Mouse (Mus musculus) right cerebral cortex, postnatal 4 days (tissue): ENCODE results near the gene Mrps6.
"Not testable (repeated sequence)": the region's sequence is repeated elsewhere in the genome, so short reads cannot be mapped to it uniquely, and the experiment has no call there.

Source experiments
- DNase-seq: peaks from one replicate; pipeline ENCODE4 v3.0.0-alpha.2; 2022

Gene Mrps6

DNA sequence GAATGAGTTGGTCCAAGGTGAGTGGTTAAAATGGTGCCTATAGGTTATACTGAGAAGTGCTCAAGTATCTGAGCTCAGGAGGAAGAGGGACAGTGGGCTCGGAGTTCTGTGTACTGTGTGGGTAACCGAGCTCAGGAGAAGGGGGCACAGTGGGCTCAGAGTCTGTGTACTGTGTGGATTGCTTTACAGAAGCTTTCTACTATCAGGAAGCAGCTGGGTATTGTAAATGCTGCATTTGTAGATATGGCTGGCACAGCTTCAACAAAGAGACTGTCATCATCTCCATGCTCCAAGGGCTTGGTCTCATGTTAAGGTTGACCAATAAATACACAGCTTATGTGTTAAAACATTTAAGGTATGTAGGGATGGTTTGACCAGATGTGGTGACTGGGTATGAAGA lies 6.7 kb downstream of the Mrps6 start:
- no peak for DNase-seq

DNA sequence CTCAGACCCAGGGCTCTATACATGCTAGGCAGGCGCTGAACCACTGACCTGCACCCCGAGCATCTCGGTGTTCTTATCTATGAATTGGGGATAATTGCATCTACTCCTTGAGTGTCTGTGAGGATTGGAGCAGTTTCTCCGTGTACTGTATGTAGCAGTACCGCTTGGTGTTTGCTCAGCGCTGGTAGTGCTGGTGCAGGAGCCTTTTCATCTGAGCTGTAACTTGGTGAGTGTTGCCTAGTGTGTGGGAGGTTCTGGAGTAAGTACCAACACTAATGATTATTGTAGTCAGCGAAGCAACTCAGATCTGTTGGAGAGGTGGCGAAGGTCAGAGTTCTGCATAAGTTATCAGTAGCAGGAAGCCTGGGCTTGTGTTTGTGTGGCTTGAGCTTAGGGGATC lies 12.3 kb downstream of the Mrps6 start:
- no peak for DNase-seq

DNA sequence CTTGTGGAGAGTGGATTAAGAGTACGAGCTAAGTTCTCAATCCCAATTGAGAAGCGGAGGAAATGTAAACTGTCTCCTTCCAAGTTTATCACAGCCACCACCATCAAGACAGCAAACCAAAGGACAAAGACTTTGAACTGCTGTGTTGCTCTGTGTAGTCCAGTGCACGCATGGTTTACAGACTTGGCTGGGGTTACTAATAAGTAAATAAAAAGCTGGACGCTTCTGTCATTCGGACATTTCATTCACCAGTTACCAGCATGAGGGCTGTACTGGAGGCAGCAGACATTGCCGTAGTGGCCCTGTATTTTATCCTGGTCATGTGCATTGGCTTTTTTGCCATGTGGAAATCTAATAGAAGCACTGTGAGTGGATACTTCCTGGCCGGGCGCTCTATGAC lies 18.7 kb downstream of the Mrps6 start:
- no peak for DNase-seq

DNA sequence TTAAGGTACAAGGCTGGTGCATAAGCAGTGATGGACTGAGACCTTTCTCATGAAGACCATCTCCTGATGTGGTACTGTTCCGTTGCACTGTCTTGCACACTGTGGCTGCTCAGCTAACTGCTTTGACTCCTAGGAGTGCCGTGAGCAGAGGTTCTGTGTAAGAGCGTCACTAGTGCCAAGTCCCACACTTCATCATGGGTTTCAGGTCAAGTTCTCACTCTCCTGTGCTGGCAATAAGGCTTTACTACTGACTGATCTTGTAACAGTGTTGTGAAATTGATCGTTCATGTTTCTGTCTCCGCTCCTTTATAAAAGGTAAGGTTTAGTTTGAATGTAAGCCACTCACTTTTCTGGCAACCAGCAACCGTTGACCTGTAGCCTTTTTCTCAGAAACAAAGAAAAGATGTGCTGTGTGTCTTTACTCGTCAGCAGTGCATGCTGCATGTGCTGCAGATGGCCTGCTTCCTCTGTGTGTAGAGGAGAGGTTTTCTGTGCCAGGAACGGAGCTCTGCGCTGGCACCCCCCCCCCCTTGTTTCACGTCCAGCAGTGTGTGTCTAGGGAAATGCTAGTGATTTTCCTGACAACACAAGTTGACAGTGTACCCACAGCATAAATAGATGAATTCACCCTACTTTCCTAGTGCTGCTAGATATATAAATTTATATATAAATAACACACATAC lies 25.8 kb downstream of the Mrps6 start:
- no peak for DNase-seq

DNA sequence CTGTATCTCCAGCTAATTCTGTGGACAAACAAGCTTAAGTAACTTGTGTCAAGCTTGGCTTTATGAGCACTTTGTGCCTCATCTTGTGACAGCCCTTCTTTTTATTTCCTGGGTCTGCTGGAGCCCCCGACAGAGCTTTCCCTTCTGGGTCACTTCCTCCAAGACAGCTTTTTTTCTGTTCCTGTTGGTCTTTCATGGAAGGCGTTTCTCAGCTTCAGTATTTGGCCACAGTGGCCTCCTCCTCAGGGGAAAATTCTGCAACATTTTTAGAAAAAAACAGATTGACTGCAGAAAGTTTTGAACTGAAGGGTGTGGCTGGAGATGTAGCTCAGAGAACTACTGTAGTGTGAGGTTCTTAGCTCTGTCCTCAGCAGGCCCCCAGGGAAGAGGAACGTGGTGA lies 31.2 kb downstream of the Mrps6 start:
- no peak for DNase-seq

DNA sequence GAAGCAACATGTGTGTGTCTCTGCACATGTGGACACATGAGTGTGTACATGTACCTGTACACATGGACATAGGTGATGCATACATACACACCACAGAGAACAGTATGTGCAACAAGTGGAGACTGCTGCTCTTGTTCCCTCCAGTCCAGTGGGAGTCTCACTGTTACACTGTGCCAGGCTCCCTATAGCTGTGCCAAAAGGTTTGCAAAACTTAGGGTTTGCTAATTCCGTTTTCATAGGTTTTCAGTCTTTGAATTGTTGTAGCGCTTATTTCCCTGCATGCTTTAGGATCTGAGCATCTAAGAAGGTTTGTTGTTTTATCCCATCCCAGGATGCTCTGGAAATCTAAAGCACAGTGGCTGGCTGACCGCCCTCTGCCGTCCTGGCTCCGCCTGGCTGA lies 33.8 kb downstream of the Mrps6 start:
- no peak for DNase-seq

DNA sequence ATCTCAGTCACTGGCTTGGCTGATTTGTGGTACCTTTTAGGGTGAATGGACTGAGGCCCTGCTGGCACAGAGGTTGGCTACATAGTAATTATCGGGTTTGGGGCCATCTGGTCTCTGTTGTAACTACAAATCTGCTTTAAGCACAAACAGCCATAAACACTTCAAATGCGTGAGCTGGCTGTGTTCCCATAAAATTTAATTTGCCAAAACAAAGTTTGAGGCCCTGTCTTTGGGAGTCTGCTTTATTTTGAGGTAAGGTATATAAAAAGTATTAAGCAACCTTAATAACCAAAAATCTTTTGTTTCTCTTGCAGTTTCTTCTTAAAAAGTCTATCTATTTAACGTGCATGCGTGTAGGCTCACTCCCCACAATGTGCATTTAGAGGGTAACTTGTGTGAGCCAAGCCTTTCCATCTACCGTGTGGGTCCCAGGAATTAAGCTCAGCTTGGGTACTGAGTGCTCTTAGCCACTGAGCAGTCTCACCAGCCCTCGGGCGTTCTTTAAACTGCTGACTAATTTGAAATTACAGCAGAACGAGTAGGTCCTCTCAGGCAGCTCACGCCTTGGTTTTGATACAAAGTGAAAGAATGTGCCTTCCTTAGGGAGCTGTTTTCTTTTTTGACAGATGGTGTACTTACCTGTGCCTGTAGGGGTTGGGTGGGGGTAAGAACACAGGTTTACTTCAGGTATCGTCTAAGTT lies 40.4 kb downstream of the Mrps6 start:
- DNase-seq: no peak

DNA sequence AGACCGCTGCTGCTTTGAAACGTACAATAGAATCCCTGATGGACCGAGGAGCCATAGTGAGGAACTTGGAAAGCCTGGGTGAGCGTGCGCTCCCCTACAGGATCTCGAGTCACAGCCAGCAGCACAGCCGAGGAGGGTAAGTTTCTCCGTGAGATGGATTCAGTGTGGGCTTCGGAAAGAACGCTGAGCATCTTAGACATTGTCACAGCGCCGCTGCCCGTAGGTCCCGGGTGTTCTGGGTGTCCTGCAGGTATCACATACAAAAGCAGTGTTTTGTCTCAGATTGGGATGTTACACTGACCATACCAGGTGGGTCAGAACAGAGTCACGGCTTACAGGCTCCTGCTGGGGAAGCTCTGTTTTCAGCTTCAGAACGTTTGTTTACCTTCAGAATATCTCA lies 41.5 kb downstream of the Mrps6 start:
- DNase-seq: no peak

DNA sequence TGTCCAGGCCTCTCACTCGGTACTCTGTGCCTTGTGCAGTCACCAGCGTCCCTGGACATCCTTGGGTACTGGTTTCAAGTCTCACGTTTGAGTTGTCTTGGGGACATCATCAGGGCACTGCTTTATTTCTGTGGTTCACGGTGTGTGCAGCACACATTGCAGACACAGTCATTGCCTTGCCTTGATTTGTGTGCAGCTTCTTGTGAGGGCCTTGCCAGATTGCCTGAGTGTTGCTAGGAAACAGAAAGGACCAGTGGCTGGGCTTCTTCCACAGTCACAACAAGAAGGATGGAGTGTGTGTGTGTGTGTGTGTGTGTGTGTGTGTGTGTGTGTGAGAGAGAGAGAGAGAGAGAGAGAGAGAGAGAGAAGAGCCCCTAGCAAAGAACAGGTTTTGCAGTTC lies 42.0 kb downstream of the Mrps6 start:
- peak; percentile 31 for DNase-seq

DNA sequence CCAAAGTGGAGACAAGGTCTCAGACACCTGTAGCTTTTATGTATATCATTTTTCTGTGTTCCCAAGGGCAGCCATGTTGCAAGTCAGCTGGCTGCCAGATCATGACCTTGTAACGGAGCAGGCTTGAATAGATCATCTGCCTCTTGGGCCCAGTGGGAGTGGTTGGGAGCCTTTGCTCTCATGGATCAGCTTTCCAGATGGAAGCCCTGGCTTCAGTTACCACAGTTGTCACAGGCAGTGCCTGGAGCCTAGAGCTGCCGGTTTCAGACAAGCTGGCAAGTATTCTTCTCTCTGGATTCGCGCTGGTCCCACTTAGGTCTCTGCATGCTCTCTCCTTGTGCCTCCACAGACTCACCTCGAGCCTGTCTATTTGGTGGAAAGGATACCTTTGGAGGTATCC lies 44.0 kb downstream of the Mrps6 start:
- DNase-seq: no peak

DNA sequence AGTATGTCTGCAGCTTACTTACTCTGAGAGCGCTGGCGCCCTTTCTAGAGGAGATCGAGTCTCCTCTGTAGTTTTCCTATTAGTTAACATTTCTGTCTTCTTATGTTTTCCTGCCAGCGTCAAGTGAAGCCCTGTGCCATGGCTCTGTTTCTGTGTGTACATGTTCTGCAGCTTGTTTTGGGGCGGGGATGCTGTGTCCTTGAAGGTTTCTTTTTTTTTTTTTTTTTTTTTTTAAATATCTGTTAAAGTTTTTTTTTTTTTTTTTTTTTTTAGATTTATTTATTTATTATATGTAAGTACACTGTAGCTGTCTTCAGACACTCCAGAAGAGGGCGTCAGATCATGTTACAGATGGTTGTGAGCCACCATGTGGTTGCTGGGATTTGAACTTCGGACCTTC lies 44.9 kb downstream of the Mrps6 start:
- DNase-seq: not testable (repeated sequence)

DNA sequence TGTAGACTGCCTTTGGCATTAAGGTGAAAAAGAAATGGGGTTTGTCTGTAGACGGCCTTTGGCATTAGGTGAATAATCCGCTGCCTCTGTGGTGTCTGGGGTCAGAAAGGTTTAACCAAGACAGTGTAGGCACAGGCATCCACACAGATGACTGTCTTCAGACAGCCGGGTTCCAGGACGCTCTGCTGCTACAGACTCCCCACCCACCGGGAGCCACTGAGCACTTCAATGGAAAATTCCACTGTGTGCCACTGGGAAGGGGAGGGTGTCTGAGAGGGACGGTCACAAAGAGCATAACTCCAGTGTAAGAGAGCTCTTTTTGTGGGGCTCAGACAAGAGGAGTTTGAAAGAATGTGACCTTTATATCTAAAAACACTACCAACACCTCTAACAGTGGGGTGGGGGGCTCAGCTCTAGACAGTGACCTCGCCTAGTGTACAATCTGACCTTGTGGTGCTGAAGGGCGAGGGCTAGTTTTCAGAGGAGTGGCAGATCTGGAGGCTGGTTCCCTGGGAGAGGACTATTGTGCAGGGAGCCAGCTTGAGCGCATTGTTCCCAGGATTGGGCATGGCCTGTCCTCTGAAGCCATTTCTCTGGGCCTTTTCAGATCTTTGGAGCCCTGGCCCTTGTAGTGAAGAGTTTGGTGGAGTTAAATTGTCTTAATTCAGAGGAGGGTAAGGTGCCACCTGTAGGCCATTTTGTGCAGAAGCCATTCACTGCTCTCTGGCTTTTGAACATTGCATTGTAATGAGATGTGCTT lies 45.7 kb downstream of the Mrps6 start:
- DNase-seq: no peak

DNA sequence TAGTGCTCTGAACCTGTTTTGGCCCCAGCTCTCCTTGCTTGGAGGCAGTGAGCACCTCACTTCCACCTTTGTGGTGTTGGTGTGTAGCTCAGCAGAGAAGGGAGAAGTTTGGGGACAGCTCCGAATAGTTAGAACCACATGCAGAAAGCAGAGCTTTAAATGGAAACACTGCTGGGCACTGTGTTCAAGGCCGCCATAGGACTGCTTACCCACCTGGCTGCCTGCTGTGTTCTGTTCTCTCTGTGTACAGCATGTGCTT lies 46.2 kb downstream of the Mrps6 start:
- DNase-seq: no peak

DNA sequence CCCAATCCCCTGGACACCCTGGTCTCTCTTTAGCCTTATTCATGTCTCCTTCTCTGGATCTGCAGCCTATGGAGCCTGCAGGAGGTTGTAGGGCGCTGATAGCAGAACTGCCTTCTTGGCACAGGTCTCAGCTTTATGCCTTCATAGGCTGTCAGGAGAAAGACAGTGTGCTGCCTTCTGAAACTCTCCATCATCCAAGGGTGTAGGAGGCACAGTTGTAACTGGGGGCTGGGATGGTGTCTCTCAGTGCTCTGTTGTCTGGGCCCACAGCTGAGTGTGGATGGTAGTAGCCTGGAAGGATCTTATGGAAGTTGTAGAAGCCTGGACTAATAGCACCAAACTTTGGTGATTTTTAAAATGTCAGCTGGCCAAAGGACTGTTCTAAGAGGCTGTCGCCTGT lies 46.9 kb downstream of the Mrps6 start:
- no peak for DNase-seq

DNA sequence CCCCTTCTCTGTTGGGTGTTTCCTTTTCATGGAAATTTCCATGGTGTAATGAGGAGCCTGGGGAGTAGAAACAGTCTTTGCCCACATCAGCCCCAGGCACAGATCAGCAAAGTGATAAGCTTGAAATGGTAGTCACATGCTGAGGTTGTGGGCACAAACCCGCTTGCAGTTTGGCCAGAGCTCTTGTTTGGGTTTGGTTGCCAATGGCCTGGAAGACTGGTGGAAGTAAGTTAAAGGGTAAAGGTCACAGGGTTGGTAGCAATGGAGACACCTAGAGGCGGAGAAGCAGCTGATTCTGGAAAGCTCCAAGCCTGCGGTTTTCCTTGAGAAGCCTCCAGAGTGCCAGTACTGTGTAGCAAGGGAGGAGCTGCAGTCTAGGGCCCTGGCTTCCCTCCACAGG lies 47.6 kb downstream of the Mrps6 start:
- DNase-seq: no peak

DNA sequence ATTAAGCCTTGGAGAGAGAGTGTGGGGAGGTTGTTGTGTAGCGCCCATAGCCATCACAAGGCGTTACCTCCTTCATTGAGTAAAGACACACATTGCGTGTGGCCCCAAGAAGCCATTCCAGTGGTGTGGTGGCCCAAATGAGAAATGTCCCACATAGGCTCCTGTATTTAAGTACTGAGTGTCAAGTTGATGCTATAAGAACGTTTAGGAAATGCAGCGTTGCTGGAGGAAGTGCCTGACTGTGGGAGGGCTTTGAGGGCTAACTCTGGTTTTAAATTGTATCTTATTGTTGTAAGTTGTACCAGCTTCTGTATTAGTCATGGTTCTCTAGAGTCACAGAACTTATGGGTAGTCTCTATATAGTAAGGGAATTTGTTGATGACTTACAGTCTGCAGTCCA lies 49.3 kb downstream of the Mrps6 start:
- DNase-seq: no peak

DNA sequence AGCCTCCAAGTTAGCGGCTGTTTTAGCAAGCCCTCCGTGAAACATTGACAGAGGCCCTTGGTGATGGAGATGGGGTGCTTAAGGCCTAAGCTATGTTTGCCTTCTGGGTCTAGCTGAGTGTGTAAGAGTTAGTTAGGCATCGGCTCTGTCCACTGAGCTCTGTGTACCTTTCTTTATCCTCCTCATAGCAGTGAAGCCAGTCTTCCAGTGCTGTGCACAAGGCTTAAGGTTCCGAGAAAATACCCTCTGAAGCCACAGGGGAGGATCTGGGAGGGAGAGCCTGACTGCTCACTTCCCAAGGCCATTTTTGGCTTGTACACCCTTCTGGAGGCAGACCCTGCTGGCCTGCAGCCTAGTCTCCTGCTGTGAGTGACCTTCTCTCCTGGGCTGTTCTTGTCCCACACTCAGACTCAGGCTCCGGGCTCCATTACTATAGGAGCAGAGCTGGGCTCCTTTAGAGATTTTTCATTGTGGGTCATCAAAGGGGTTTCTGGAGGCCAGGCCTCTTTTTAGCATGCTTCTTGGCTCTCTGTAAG lies 56.7 kb downstream of the Mrps6 start:
- peak; percentile 44 for DNase-seq

DNA sequence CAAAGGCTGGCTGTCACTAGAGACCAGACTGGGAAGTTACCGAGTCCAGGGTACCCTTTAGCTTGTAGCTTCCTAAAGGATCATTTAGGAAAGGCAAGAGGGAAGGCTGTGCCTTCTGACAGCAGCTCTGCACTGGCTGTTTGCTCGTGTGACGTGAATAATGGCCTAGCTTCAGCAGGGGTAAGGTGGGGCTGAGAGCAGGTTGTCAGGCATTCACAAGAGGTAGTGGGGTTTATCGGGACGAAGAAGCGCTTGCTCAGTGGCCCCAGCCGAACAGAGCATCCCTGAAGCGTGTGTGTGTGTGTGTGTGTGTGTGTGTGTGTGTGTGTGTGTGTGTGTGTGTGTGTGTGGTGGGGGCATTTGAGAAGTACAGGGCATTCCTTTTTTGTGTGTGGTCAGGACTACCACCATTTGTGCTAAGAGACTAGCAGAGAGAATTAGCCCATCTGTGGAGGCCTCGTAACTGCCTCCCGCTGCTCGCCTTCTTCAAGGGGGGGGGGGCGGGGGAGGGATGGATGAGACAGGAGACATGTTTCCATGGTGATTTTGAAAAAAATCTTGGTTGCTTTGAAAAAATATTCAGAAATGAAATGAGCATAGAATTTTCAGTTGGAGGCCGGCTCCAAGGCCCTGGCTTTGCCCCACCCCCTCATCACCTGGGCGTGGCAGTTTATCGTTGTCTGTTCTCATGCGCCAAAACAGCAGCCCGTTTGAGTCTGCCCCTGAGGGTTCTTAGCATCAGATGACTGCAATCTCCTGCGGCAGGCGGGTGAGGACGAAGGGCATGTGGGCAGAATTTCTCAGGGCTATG lies 57.7 kb downstream of the Mrps6 start:
- DNase-seq: peak; percentile 63

DNA sequence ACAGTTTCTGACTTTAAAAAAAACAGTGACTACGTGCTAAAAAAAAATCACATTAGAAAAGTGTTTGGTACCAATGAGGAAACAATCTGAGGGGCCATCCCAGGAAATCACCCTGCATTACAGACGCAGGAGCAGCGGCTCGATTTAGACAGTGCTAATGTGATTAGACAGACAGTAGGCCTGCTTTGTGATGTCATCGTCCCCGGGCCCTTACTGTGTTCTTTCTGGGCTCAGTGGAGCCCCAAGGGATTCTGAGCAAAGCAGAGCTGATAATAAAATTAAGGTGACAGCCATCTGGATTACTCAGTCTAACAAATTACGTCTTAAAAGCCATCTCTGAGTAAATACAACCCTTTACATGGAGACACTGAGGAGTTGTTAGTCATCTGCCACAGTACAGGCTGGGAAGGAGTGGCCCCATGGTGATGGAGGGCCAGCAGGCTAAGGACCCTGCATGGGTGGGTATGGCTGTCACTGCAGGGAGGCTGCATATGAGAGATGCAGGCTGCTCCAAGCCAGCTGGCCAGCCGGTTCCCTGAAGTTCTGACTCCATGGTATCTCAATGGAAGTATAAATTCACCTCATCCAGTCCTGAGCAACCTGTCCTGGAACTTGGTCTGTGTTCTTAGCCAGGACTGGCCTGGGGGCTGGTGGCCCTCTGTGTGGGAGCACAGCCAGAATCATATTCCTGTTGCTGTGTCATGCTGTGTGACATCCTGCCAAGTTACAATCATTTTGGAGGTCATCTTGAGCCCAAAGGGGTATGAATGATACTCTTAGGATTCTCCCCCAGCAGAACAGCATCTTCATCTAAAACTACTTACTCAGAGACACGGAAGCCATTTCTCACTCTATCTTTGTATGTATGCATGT lies 59.5 kb downstream of the Mrps6 start:
- DNase-seq: no peak

DNA sequence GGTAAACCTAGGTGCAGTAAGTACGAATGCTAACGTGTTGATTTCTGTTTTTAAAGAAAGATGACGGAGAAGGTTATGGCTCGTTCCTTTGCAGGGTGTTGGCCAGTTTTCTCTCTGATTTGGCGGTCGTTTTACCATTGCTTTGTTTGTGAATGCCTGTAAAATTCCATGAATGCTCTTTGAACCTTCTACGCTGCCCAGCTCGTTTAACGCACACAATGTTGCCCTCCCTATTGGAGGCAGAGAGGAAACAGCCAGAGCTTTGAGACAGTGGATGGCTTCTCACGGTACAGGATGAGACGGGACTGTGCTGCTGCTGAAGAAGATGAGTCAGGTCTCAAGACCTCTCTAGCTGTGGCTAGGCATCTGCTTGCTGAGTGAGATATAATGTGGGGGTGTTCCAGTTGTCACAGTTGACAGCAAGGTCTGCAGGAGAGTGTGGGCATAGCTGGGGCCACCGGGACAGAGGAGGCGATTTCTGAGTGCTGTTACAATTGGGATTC lies 61.0 kb downstream of the Mrps6 start:
- no peak for DNase-seq

DNA sequence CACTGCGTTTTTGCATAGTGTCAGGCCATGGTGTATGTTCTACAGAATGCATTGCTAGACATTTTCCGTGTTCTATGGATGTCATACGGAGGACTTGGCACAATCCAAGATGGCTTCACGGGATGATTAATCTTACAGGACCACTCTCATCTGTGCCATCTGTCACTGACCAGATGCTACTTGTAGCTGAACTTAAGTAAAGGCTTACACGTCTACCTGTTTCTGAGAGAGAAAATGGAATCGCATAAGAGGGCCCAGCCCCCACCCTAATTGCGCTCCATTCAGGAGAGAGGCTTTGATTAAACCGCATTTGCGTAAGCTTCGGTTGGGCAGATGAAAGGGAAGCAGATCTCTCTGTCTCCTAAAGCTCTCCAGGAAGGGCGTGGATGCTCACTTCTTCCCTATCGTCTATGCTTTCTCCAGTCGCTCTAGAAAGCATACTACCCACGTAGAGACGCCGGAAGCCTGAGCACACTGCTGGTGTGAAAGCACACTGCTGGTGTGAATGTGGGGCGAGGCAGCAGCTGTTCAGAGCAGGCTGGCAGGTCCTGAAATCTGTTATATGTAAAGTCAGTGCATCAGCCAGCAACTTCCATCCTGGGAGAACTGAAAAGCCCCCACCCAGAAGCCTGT lies 62.9 kb downstream of the Mrps6 start:
- no peak for DNase-seq

DNA sequence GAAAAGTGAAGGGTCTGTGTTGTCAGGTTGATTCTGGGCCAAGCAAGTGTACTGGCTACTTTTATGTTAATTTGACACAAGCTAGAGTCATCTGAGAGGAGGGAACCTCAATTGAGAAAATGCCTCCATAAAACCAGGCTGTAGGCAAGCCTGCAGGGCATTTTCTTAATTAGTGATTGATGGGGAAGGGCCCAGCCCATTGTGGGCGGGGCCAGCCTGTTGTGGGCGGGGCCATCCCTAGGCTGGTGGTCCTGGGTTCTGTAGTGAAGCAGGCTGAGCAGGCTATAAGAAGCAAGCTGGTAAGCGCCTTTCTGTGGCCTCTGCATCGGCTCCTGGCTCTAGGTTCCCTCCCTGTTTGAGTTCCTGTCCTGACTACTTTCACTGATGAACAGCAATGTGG lies 69.2 kb downstream of the Mrps6 start:
- DNase-seq: no peak
